Mouse (Mus musculus) neural tube, embryonic 12.5 days (tissue): ENCODE results near the gene Spink2. TPM values are rescaled to one million over a fixed set of nuclear protein-coding genes. Genes with fewer than 3 reads are reported as not detected.
"Not testable (repeated sequence)": the region's sequence is repeated elsewhere in the genome, so short reads cannot be mapped to it uniquely, and the experiment has no call there.

Source experiments
- ATAC-seq: fragments of 200-750 bp; cut with Nextera tagmentation; 2 replicates; pipeline ENCODE4 v1.8.0; 2017; ENCODE audit warnings: low read depth, mild to moderate bottlenecking, moderate TSS enrichment, moderate library complexity; ENCODE audit not compliant: low FRiP score
- H3K27ac ChIP-seq: fragments of 300-500 bp; sonication (generic); 2 replicates; pipeline ENCODE4 v1.5.1; 2016
- H3K27me3 ChIP-seq: fragments of 300-500 bp; sonication (generic); replicated peaks from 2 replicates; pipeline ENCODE4 v1.6.1; 2016; ENCODE audit warnings: mild to moderate bottlenecking
- H3K36me3 ChIP-seq: fragments of 300-500 bp; sonication (generic); 2 replicates; pipeline ENCODE4 v1.6.1; 2016; ENCODE audit warnings: mild to moderate bottlenecking
- H3K4me1 ChIP-seq: fragments of 300-500 bp; sonication (generic); 2 replicates; pipeline ENCODE4 v1.6.1; 2016
- H3K4me2 ChIP-seq: fragments of 300-500 bp; sonication (generic); replicated peaks from 2 replicates; pipeline ENCODE4 v1.6.1; 2016; ENCODE audit warnings: mild to moderate bottlenecking
- H3K4me3 ChIP-seq: fragments of 300-500 bp; sonication (generic); 2 replicates; pipeline ENCODE4 v1.5.1; 2016
- H3K9ac ChIP-seq: fragments of 300-500 bp; sonication (generic); 2 replicates; pipeline ENCODE4 v1.6.1; 2016; ENCODE audit warnings: mild to moderate bottlenecking
- H3K9me3 ChIP-seq: fragments of 300-500 bp; sonication (generic); 2 replicates; pipeline ENCODE4 v1.6.1; 2016; ENCODE audit warnings: mild to moderate bottlenecking
- WGBS: fragments of 180-500 bp; shearing (Covaris S2); methylation state at CpG from one replicate; pipeline ENCODE4 v1.1.7; 2016; 5-methylcytosine and 5-hydroxymethylcytosine counted together
- polyA plus RNA-seq: library from polyadenylated mRNA; unstranded; fragments of >200 nt; fragmentation: Nextera tagmentation; extraction: Ambion mirVana; gene quantifications from 2 replicates; pipeline ENCODE4 v1.2.1, GENCODE M21; 2016

The Spink2 gene
- polyA plus RNA-seq, 1 experiment from 2014 or later, result 3.0 TPM

- no peaks in the 10 kb centered on the region for H3K9me3 ChIP-seq
- 87% methylated on average over 4 of the region's 4 CpGs for WGBS
- H3K9ac ChIP-seq, result no peak overlapping the region
- no peak overlapping the region for H3K27ac ChIP-seq
- no peaks in the 10 kb centered on the region for H3K27me3 ChIP-seq
- H3K4me1 ChIP-seq, result no peaks in the 10 kb centered on the region
- no peak for ATAC-seq
- H3K36me3 ChIP-seq, result no peaks in the 10 kb centered on the region
- no peak overlapping the region for H3K4me2 ChIP-seq
- H3K4me3 ChIP-seq, result no peak overlapping the region
These were observed 20.2 kb downstream of the Spink2 start for GRCm38 (mm10) chr5:77191106-77191505.

GRCm38 (mm10) chr5:77188738-77189137 lies 22.5 kb downstream of the Spink2 start:
- H3K9me3 ChIP-seq, result no peaks in the 10 kb centered on the region
- no peaks in the 10 kb centered on the region for H3K27me3 ChIP-seq
- no peak overlapping the region for H3K4me2 ChIP-seq
- ATAC-seq, result no peak
- H3K27ac ChIP-seq, result no peak overlapping the region
- H3K36me3 ChIP-seq, result no peaks in the 10 kb centered on the region
- 47% methylated on average over 3 of the region's 3 CpGs for WGBS
- H3K9ac ChIP-seq, result no peak overlapping the region
- H3K4me1 ChIP-seq, result no peaks in the 10 kb centered on the region
- no peak overlapping the region for H3K4me3 ChIP-seq

- Histone ChIP-seq H3K27me3 (no peaks in the 10 kb centered on the region), H3K4me2 (no peak overlapping the region), H3K36me3 (no peaks in the 10 kb centered on the region), H3K9ac (no peak overlapping the region), H3K9me3 (no peaks in the 10 kb centered on the region), H3K4me3 (no peak overlapping the region), H3K27ac (no peak overlapping the region), H3K4me1 (no peaks in the 10 kb centered on the region)
- ATAC-seq, result no peak
- WGBS, result 87% methylated on average over 3 of the region's 3 CpGs
These were observed 25.9 kb downstream of the Spink2 start for GRCm38 (mm10) chr5:77185351-77185750.

GRCm38 (mm10) chr5:77183876-77184275 lies 27.4 kb downstream of the Spink2 start:
- not testable (repeated sequence) for H3K9ac ChIP-seq, H3K4me1 ChIP-seq, ATAC-seq, H3K9me3 ChIP-seq, H3K27me3 ChIP-seq, H3K4me3 ChIP-seq, H3K36me3 ChIP-seq, H3K27ac ChIP-seq, H3K4me2 ChIP-seq
- whole genome bisulfite sequencing, result 66% methylated on average over 5 of the region's 5 CpGs

GRCm38 (mm10) chr5:77183338-77183737 lies 27.9 kb downstream of the Spink2 start:
- no peak for ATAC-seq
- Histone ChIP-seq H3K4me3 (no peak overlapping the region), H3K4me2 (no peak overlapping the region), H3K36me3 (no peaks in the 10 kb centered on the region), H3K27me3 (no peaks in the 10 kb centered on the region), H3K9me3 (no peaks in the 10 kb centered on the region), H3K27ac (no peak overlapping the region), H3K9ac (no peak overlapping the region), H3K4me1 (no peaks in the 10 kb centered on the region)
- 60% methylated on average over 1 of the region's 1 CpGs for WGBS

- H3K9ac ChIP-seq, result no peak overlapping the region
- no peak for ATAC-seq
These were observed 29.8 kb downstream of the Spink2 start for GRCm38 (mm10) chr5:77181508-77181907.

GRCm38 (mm10) chr5:77178976-77179375 lies 32.3 kb downstream of the Spink2 start:
- Histone ChIP-seq H3K27ac (no peak overlapping the region), H3K36me3 (no peaks in the 10 kb centered on the region), H3K9me3 (no peaks in the 10 kb centered on the region), H3K9ac (no peak overlapping the region), H3K4me2 (no peak overlapping the region), H3K4me1 (no peaks in the 10 kb centered on the region), H3K27me3 (no peaks in the 10 kb centered on the region), H3K4me3 (no peak overlapping the region)
- WGBS, result 89% methylated on average over 1 of the region's 1 CpGs
- no peak for ATAC-seq

More at GRCm38 (mm10) chr5:77181508-77181907, 29.8 kb downstream of the Spink2 start:
- no peaks in the 10 kb centered on the region for H3K27me3 ChIP-seq
- 87% methylated on average over 7 of the region's 7 CpGs for WGBS
- no peaks in the 10 kb centered on the region for H3K4me1 ChIP-seq
- no peak overlapping the region for H3K4me2 ChIP-seq
- no peak overlapping the region for H3K27ac ChIP-seq
- H3K4me3 ChIP-seq, result no peak overlapping the region
- no peaks in the 10 kb centered on the region for H3K9me3 ChIP-seq
- H3K36me3 ChIP-seq, result no peaks in the 10 kb centered on the region

GRCm38 (mm10) chr5:77178008-77178407 lies 33.3 kb downstream of the Spink2 start:
- no peaks in the 10 kb centered on the region for H3K9me3 ChIP-seq
- H3K4me2 ChIP-seq, result no peak overlapping the region
- no peak overlapping the region for H3K4me3 ChIP-seq
- no peak overlapping the region for H3K9ac ChIP-seq
- no peaks in the 10 kb centered on the region for H3K4me1 ChIP-seq
- H3K36me3 ChIP-seq, result no peaks in the 10 kb centered on the region
- WGBS, result 70% methylated on average over 9 of the region's 9 CpGs
- no peak overlapping the region for H3K27ac ChIP-seq
- no peaks in the 10 kb centered on the region for H3K27me3 ChIP-seq
- no peak for ATAC-seq

GRCm38 (mm10) chr5:77174779-77175178 lies 36.5 kb downstream of the Spink2 start:
- 81% methylated on average over 4 of the region's 4 CpGs for WGBS
- Histone ChIP-seq H3K4me2 (no peak overlapping the region), H3K4me1 (no peaks in the 10 kb centered on the region), H3K4me3 (no peak overlapping the region), H3K27me3 (no peaks in the 10 kb centered on the region), H3K9me3 (no peaks in the 10 kb centered on the region), H3K36me3 (no peaks in the 10 kb centered on the region), H3K9ac (no peak overlapping the region), H3K27ac (no peak overlapping the region)
- no peak for ATAC-seq

- Histone ChIP-seq H3K36me3 (no peaks in the 10 kb centered on the region), H3K9ac (no peak overlapping the region), H3K9me3 (no peaks in the 10 kb centered on the region), H3K27me3 (no peaks in the 10 kb centered on the region), H3K4me3 (no peak overlapping the region), H3K27ac (no peak overlapping the region), H3K4me1 (no peaks in the 10 kb centered on the region), H3K4me2 (no peak overlapping the region)
- ATAC-seq, result no peak
- WGBS, result 70% methylated on average over 5 of the region's 5 CpGs
These were observed 40.7 kb downstream of the Spink2 start for GRCm38 (mm10) chr5:77170593-77170992.

- Histone ChIP-seq H3K4me2 (no peak overlapping the region), H3K4me1 (no peaks in the 10 kb centered on the region), H3K4me3 (no peak overlapping the region), H3K27me3 (no peaks in the 10 kb centered on the region), H3K9me3 (no peaks in the 10 kb centered on the region), H3K9ac (no peak overlapping the region), H3K36me3 (no peaks in the 10 kb centered on the region), H3K27ac (no peak overlapping the region)
- WGBS, result 86% methylated on average over 22 of the region's 22 CpGs
- no peak for ATAC-seq
These were observed 43.8 kb downstream of the Spink2 start for GRCm38 (mm10) chr5:77167306-77167945.

- H3K4me1 ChIP-seq, result no peaks in the 10 kb centered on the region
- no peak overlapping the region for H3K9ac ChIP-seq
- H3K27ac ChIP-seq, result no peak overlapping the region
- no peaks in the 10 kb centered on the region for H3K36me3 ChIP-seq
- no peak overlapping the region for H3K4me3 ChIP-seq
- ATAC-seq, result no peak
- 74% methylated on average over 13 of the region's 13 CpGs for WGBS
- no peaks in the 10 kb centered on the region for H3K27me3 ChIP-seq
- no peak overlapping the region for H3K4me2 ChIP-seq
- H3K9me3 ChIP-seq, result no peaks in the 10 kb centered on the region
These were observed 45.3 kb downstream of the Spink2 start for GRCm38 (mm10) chr5:77165703-77166625.
